Mouse (Mus musculus) liver, embryonic 14.5 days (tissue): ENCODE results near the gene Ceacam20. TPM values are rescaled to one million over a fixed set of nuclear protein-coding genes. Genes with fewer than 3 reads are reported as not detected.

ENCODE experiments used
- ATAC-seq: fragments of 200-750 bp; cut with Nextera tagmentation; 2 replicates; pipeline ENCODE4 v1.8.0; 2017; ENCODE audit warnings: moderate number of reproducible peaks, mild to moderate bottlenecking, moderate library complexity; ENCODE audit not compliant: insufficient read depth
- DNase-seq, 3 experiments: peaks; one replicate each; pipeline ENCODE4 v3.0.0-alpha.2; 2012 to 2013; ENCODE audit warnings: low read depth in 3 of 3, low spot score in 3 of 3
- H3K27ac ChIP-seq: fragments of 300-500 bp; sonication (generic); 2 replicates; pipeline ENCODE4 v1.5.1; 2014; ENCODE audit warnings: moderate library complexity, mild to moderate bottlenecking, control low read depth, inconsistent platforms
- H3K27me3 ChIP-seq: fragments of 300-500 bp; sonication (generic); 2 replicates; pipeline ENCODE4 v1.6.1; 2014; ENCODE audit warnings: mild to moderate bottlenecking, low read length, moderate library complexity; ENCODE audit not compliant: control insufficient read depth, insufficient read depth
- H3K36me3 ChIP-seq: fragments of 300-500 bp; sonication (generic); replicated peaks from 2 replicates; pipeline ENCODE4 v1.6.1; 2014; ENCODE audit warnings: low read depth; ENCODE audit not compliant: control insufficient read depth, insufficient read depth
- H3K4me1 ChIP-seq, 2 experiments: fragments of 200-500 bp in 1 of 2; fragments of 300-500 bp in 1 of 2; sonication (generic) in 1 of 2; replicated peaks; 2 replicates each; pipeline ENCODE4 v1.6.1; 2012 to 2014; ENCODE audit warnings: antibody characterized with exemption in 1 of 2, inconsistent platforms in 1 of 2, low read length in 1 of 2; ENCODE audit not compliant: control insufficient read depth in 2 of 2, insufficient read depth in 2 of 2
- H3K4me2 ChIP-seq: fragments of 300-500 bp; sonication (generic); 2 replicates; pipeline ENCODE4 v1.6.1; 2014; ENCODE audit warnings: low read depth, mild to moderate bottlenecking, control low read depth, moderate library complexity
- H3K4me3 ChIP-seq, 2 experiments: fragments of 200-500 bp in 1 of 2; fragments of 300-500 bp in 1 of 2; sonication (generic) in 1 of 2; 2 replicates each; pipeline ENCODE4 v1.5.1; 2012 to 2014; ENCODE audit warnings: low read depth in 2 of 2, low read length in 2 of 2, mild to moderate bottlenecking in 2 of 2, control low read depth in 1 of 2, inconsistent platforms in 1 of 2, moderate library complexity in 1 of 2; ENCODE audit not compliant: insufficient read depth in 1 of 2
- H3K9ac ChIP-seq: fragments of 300-500 bp; sonication (generic); replicated peaks from 2 replicates; pipeline ENCODE4 v1.6.1; 2014; ENCODE audit warnings: mild to moderate bottlenecking, control low read depth, moderate library complexity
- H3K9me3 ChIP-seq: fragments of 300-500 bp; sonication (generic); 2 replicates; pipeline ENCODE4 v1.6.1; 2016; ENCODE audit warnings: low read length, mixed read lengths; ENCODE audit not compliant: control insufficient read depth
- CTCF ChIP-seq: IDR thresholded peaks from 2 replicates; pipeline ENCODE4 v1.5.1; 2016; ENCODE audit warnings: antibody characterized with exemption, low read depth, control low read depth
- EP300 ChIP-seq: IDR thresholded peaks from 2 replicates; pipeline ENCODE4 v1.6.1; 2016; ENCODE audit warnings: antibody characterized with exemption, low read depth
- WGBS: fragments of 180-500 bp; shearing (Covaris S2); extraction: QIAGEN DNeasy Blood & Tissue Kit; methylation state at CpG from one replicate; pipeline ENCODE4 v1.1.7; 2014; ENCODE audit not compliant: insufficient replicate concordance; 5-methylcytosine and 5-hydroxymethylcytosine counted together
- polyA plus RNA-seq, 2 experiments: library from polyadenylated mRNA; depleted of rRNA in 1 of 2; stranded (reverse) in 1 of 2; unstranded in 1 of 2; fragments of >200 nt; fragmentation: Nextera tagmentation in 1 of 2; extraction: Ambion mirVana in 1 of 2; gene quantifications; 2 replicates each; pipeline versions ENCODE4 v1.2.1 to v1.2.3; 2012 to 2014

Gene Ceacam20
- polyA plus RNA-seq (2012; rRNA removed) (not detected in 2 replicates), polyA plus RNA-seq (2014; fragmentation: Nextera tagmentation; extraction: Ambion mirVana) (not detected in 2 replicates)

GRCm38 (mm10) chr7:19964985-19965579, at the start of gene Ceacam20:
Ceacam20 (plus strand) TSS chr7:19965412.
- no peak within 1 kb of the TSS for H3K9ac ChIP-seq
- TF ChIP-seq CTCF, result no peak
- TF ChIP-seq EP300, result no peak
- no peaks in the 10 kb centered on the region for H3K36me3 ChIP-seq
- no peak for DNase-seq
- no peaks in the 10 kb centered on the region for H3K9me3 ChIP-seq
- no peak within 1 kb of the TSS for H3K4me2 ChIP-seq
- no peaks in the 10 kb centered on the region for H3K4me1 ChIP-seq
- no peaks in the 10 kb centered on the region for H3K27me3 ChIP-seq
- H3K4me3 ChIP-seq, result no peak within 1 kb of the TSS
- WGBS, result 54% methylated on average over 7 of the region's 7 CpGs
- no peak for ATAC-seq
- H3K27ac ChIP-seq, result no peak within 1 kb of the TSS

GRCm38 (mm10) chr7:19920166-19920505, 45.1 kb upstream of the Ceacam20 start:
- H3K9me3 ChIP-seq, result no peaks in the 10 kb centered on the region
- no peaks in the 10 kb centered on the region for H3K27me3 ChIP-seq
- H3K4me3 ChIP-seq, result peak overlapping the region; percentile 60 to 71
- H3K4me1 ChIP-seq, result peaks cover 0 to 3% of the 10 kb centered on the region in 2 experiments; a peak in 1 of 4 replicates
- no peak for TF ChIP-seq EP300
- TF ChIP-seq CTCF, result no peak
- peak overlapping the region; percentile 54 for H3K4me2 ChIP-seq
- H3K9ac ChIP-seq, result no peak overlapping the region
- no peak for ATAC-seq
- H3K36me3 ChIP-seq, result no peaks in the 10 kb centered on the region
- WGBS, result 18% methylated on average over 4 of the region's 4 CpGs
- no peak for DNase-seq
- H3K27ac ChIP-seq, result no peak overlapping the region

DNA sequence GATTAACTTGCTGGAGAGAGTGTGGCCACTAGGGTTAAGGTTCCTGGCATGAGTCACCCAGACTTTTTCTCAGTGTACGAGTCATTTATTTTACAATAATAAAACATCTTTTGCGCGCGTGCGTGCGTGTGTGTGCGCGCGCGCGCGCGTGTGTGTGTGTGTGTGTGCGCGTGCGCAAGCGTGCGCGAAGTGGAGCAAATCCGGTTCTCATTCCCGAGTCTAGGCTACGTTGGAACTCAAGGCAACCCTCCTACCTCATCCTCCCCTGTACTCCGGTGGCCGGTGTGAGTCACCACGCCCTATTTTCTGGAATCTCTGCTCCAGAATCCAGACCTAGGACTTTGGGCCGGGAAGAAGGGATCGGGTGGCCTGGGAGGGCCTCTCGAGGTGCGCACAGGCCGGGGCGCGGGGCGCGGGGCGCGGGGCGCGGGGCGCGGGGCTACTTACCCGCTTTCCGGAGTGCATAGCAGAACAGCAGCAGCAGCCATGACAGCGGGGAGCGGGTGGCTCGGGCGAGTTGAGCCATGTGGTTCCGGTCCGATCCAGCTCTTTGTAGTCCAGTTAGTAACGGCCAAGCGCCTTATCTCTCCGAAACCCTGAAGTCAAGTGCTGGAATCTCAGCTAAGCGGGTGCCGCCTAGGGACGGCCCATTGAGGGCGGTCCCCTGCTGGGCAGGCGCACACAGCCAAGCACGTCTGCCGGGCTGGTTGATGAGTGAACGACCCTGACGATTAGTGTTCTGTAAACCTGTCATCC, 44.5 kb upstream of the Ceacam20 start, which contains the start of gene Pvr:
Gene Pvr (minus strand): TSS at position 655 of the 756 bp plus-strand sequence.
- peak within 1 kb of the TSS; percentile 40 for H3K9ac ChIP-seq
- H3K4me3 ChIP-seq, result peak within 1 kb of the TSS; percentile 60 to 71
- DNase-seq, result no peak
- ATAC-seq, result peak; percentile 74
- WGBS, result under 1% methylated on average over 60 of the region's 60 CpGs
- no peaks in the 10 kb centered on the region for H3K27me3 ChIP-seq
- H3K4me2 ChIP-seq, result peak within 1 kb of the TSS; percentile 54
- no peak for TF ChIP-seq EP300
- peak; percentile 20; the same call in 1 of the 2 replicates for TF ChIP-seq CTCF
- H3K9me3 ChIP-seq, result no peaks in the 10 kb centered on the region
- no peak within 1 kb of the TSS for H3K27ac ChIP-seq
- H3K36me3 ChIP-seq, result no peaks in the 10 kb centered on the region
- H3K4me1 ChIP-seq, result peaks cover 0 to 3% of the 10 kb centered on the region in 2 experiments; a peak in 1 of 4 replicates

GRCm38 (mm10) chr7:19923354-19923753, 41.9 kb upstream of the Ceacam20 start:
- 18% methylated on average over 2 of the region's 2 CpGs for WGBS
- no peak for ATAC-seq

GRCm38 (mm10) chr7:19923797-19924196, 41.4 kb upstream of the Ceacam20 start:
- DNase-seq (no peak), ATAC-seq (no peak)
- H3K4me1 ChIP-seq, result peaks cover 0 to 3% of the 10 kb centered on the region in 2 experiments; a peak in 1 of 4 replicates
- no peak overlapping the region for H3K9ac ChIP-seq
- H3K4me2 ChIP-seq, result no peak overlapping the region
- H3K36me3 ChIP-seq, result no peaks in the 10 kb centered on the region
- TF ChIP-seq EP300, result no peak
- no peak for TF ChIP-seq CTCF
- 16% methylated on average over 12 of the region's 15 CpGs for WGBS
- H3K4me3 ChIP-seq, result no peak overlapping the region
- no peak overlapping the region for H3K27ac ChIP-seq
- H3K9me3 ChIP-seq, result no peaks in the 10 kb centered on the region
- H3K27me3 ChIP-seq, result no peaks in the 10 kb centered on the region

More at GRCm38 (mm10) chr7:19923354-19923753, 41.9 kb upstream of the Ceacam20 start:
- no peak overlapping the region for H3K27ac ChIP-seq
- H3K27me3 ChIP-seq, result no peaks in the 10 kb centered on the region
- H3K4me2 ChIP-seq, result no peak overlapping the region
- H3K36me3 ChIP-seq, result no peaks in the 10 kb centered on the region
- TF ChIP-seq EP300 (no peak), CTCF (no peak)
- peaks cover 0 to 3% of the 10 kb centered on the region in 2 experiments; a peak in 1 of 4 replicates for H3K4me1 ChIP-seq
- no peak overlapping the region for H3K9ac ChIP-seq
- H3K4me3 ChIP-seq, result no peak overlapping the region
- no peak for DNase-seq
- H3K9me3 ChIP-seq, result no peaks in the 10 kb centered on the region
